Mouse (Mus musculus): Measurements from ENCODE around the gene Vwa7.

- TF ChIP-seq CTCF (IDR thresholded peaks at IDR 0.05; ENCODE audit: low read depth, low read length) = no peak
- no peak for TF ChIP-seq POLR2AphosphoS5 (IDR thresholded peaks at IDR 0.05; ENCODE audit: insufficient replicate concordance, low read depth, low read length)
- TF ChIP-seq TAL1 (conservative IDR thresholded peaks at IDR 0.05; ENCODE audit: low read depth, low read length) = no peak
Measured at GRCm38 (mm10) chr17:35060071-35060470, 43.7 kb downstream of the Vwa7 start.
